Mouse (Mus musculus) cerebellum, adult 2 months (tissue): ENCODE results near the gene Mgrn1. TPM values are rescaled to one million over a fixed set of nuclear protein-coding genes. Genes with fewer than 3 reads are reported as not detected.

ENCODE experiments used
- DNase-seq, 2 experiments: peaks; one replicate each; pipeline ENCODE4 v3.0.0; 2021
- H3K27ac ChIP-seq: fragments of 200-500 bp; 2 replicates; pipeline ENCODE4 v1.5.1; 2012; ENCODE audit warnings: low read length, control low read depth, inconsistent platforms; ENCODE audit not compliant: insufficient read depth
- H3K27me3 ChIP-seq: fragments of 200-500 bp; 2 replicates; pipeline ENCODE4 v1.6.1; 2012; ENCODE audit warnings: inconsistent platforms, mild to moderate bottlenecking, low read length, moderate library complexity; ENCODE audit not compliant: control insufficient read depth, insufficient read depth
- H3K4me1 ChIP-seq: fragments of 200-500 bp; 2 replicates; pipeline ENCODE4 v1.6.1; 2011; ENCODE audit warnings: low read length; ENCODE audit not compliant: control insufficient read depth, insufficient read depth
- H3K4me3 ChIP-seq: fragments of 200-500 bp; replicated peaks from 2 replicates; pipeline ENCODE3; 2011; ENCODE audit warnings: mild to moderate bottlenecking, low read depth, low read length, control low read depth; ENCODE audit not compliant: insufficient read depth
- CTCF ChIP-seq: fragments of 200-500 bp; IDR thresholded peaks from 2 replicates; pipeline ENCODE4 v1.5.1; 2011; ENCODE audit warnings: low read depth, mild to moderate bottlenecking, control low read depth, low read length, moderate library complexity, borderline replicate concordance; ENCODE audit not compliant: insufficient read depth
- POLR2A ChIP-seq: fragments of 200-500 bp; IDR thresholded peaks from 2 replicates; pipeline ENCODE4 v1.6.1; 2011; ENCODE audit warnings: low read length, control low read depth, borderline replicate concordance; ENCODE audit not compliant: insufficient read depth
- WGBS: fragments of 180-500 bp; shearing (Covaris S2); methylation state at CpG from one replicate; pipeline ENCODE4 v1.1.7; 2018; 5-methylcytosine and 5-hydroxymethylcytosine counted together
- polyA plus RNA-seq: library from polyadenylated mRNA; depleted of rRNA; stranded (reverse); fragments of >200 nt; gene quantifications from 2 replicates; pipeline ENCODE4 v1.2.3, GENCODE M21; 2012

Gene Mgrn1
- polyA plus RNA-seq, 1 experiment: 243 TPM

GRCm38 (mm10) chr16:4880136-4880825, 5.8 kb upstream of the Mgrn1 start, which contains the start of gene Ubald1:
Ubald1 (minus strand) TSS chr16:4880315.
- H3K4me3 ChIP-seq: peak within 1 kb of the TSS; percentile 89
- WGBS: under 1% methylated on average over 48 of the region's 48 CpGs
- TF ChIP-seq CTCF (no peak), POLR2A (peak; percentile 91)
- peak; percentile 97 to 100 for DNase-seq
- peak within 1 kb of the TSS; percentile 99 for H3K27ac ChIP-seq
- no peaks in the 10 kb centered on the region for H3K27me3 ChIP-seq
- peaks cover 26% of the 10 kb centered on the region for H3K4me1 ChIP-seq

GRCm38 (mm10) chr16:4881400-4882351, 4.4 kb upstream of the Mgrn1 start:
- H3K4me3 ChIP-seq: no peak overlapping the region
- H3K4me1 ChIP-seq: peaks cover 18% of the 10 kb centered on the region
- H3K27me3 ChIP-seq: no peaks in the 10 kb centered on the region
- TF ChIP-seq CTCF (no peak), POLR2A (no peak)
- no peak overlapping the region for H3K27ac ChIP-seq
- WGBS: 47% methylated on average over 10 of the region's 10 CpGs
- DNase-seq: no peak

- TF ChIP-seq POLR2A: no peak
- Histone ChIP-seq H3K4me1 (peaks cover 10% of the 10 kb centered on the region; the same call in 1 of the 2 replicates), H3K4me3 (no peak overlapping the region), H3K27me3 (no peaks in the 10 kb centered on the region), H3K27ac (peak overlapping the region; percentile 98; the same call in 1 of the 2 replicates)
- no peak for DNase-seq
- 94% methylated on average over 10 of the region's 10 CpGs for WGBS
Observed at GRCm38 (mm10) chr16:4884930-4885329, 1.1 kb upstream of the Mgrn1 start.

- H3K27me3 ChIP-seq: no peaks in the 10 kb centered on the region
- peaks cover 7% of the 10 kb centered on the region; the same call in 1 of the 2 replicates for H3K4me1 ChIP-seq
- under 1% methylated on average over 8 of the region's 8 CpGs for WGBS
- peak overlapping the region; percentile 48 for H3K27ac ChIP-seq
- TF ChIP-seq CTCF (no peak), POLR2A (no peak)
- peak overlapping the region; percentile 67 for H3K4me3 ChIP-seq
- DNase-seq: no peak
Observed at GRCm38 (mm10) chr16:4886690-4887020, 606 bp downstream of the Mgrn1 start.

GRCm38 (mm10) chr16:4890201-4890709, 4.2 kb downstream of the Mgrn1 start:
- Histone ChIP-seq H3K4me3 (no peak overlapping the region), H3K4me1 (peaks cover 4% of the 10 kb centered on the region; the same call in 1 of the 2 replicates), H3K27ac (no peak overlapping the region), H3K27me3 (no peaks in the 10 kb centered on the region)
- 34% methylated on average over 4 of the region's 4 CpGs for WGBS
- no peak for DNase-seq
- TF ChIP-seq POLR2A (no peak), CTCF (no peak)

- no peak for DNase-seq
- H3K27me3 ChIP-seq: no peaks in the 10 kb centered on the region
- no peak overlapping the region for H3K27ac ChIP-seq
- 42% methylated on average over 6 of the region's 6 CpGs for WGBS
- H3K4me3 ChIP-seq: no peak overlapping the region
- H3K4me1 ChIP-seq: peaks cover 18% of the 10 kb centered on the region
- no peak for TF ChIP-seq POLR2A
- TF ChIP-seq CTCF: no peak
Observed at GRCm38 (mm10) chr16:4892171-4892570, 6.1 kb downstream of the Mgrn1 start.

- H3K27ac ChIP-seq: no peak overlapping the region
- DNase-seq: no peak
- peaks cover 22% of the 10 kb centered on the region for H3K4me1 ChIP-seq
- TF ChIP-seq POLR2A: no peak
- no peak for TF ChIP-seq CTCF
- no peaks in the 10 kb centered on the region for H3K27me3 ChIP-seq
- H3K4me3 ChIP-seq: no peak overlapping the region
- WGBS: 87% methylated on average over 7 of the region's 7 CpGs
Observed at GRCm38 (mm10) chr16:4894201-4894908, 8.3 kb downstream of the Mgrn1 start.
